ENCODE assay signal across 8 mouse cellular contexts in the genomic region with DNA sequence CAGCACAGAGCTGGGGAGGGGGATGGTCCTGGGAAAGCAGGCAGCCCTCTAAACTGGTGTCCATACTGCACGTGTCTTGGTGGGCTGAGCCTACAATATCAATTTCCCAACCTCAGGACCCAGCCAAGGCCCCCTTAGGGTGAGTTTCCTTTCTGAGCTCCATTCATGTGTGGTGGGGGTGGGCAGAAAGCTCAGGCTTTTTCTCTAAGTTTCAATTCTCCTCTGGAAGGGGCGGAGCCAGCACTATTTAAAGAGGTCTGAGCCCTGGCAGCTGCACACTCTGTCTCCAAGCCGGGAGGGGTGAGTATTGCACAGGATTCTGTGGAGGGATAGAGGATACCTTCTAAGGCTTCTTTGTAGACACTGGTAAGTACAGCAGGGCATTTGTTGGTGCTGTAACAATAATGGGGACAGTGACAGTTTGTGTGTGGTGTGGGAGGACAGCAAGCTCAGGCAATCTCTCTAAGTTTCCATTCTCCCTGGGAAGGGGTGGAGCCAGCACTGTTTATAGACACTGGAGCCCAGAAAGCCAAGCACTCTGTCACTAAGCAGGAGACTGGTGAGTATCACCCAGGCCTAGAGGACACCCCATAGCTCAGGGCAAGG. TPM values are rescaled to one million over a fixed set of nuclear protein-coding genes. Genes with fewer than 3 reads are reported as not detected.
DNase-seq lines count a peak whose midpoint lies in the region; ATAC-seq and TF ChIP-seq lines count a peak whose summit lies in the region.

No protein-coding gene starts in this region.

- H3K4me3 ChIP-seq in hindbrain, embryonic 12.5 days: no peak overlapping the region
- no peak overlapping the region for H3K4me3 ChIP-seq in lung, embryonic 14.5 days (ENCODE audit: low read depth, low read length)
- no peak overlapping the region for H3K4me3 ChIP-seq in neural tube, embryonic 14.5 days (ENCODE audit: low read depth, low read length)

- no peaks in the 10 kb centered on the region for H3K9me3 ChIP-seq in hindbrain, embryonic 12.5 days (replicated peaks)
- H3K9me3 ChIP-seq in lung, embryonic 14.5 days (ENCODE audit: low read depth, low read length): no peaks in the 10 kb centered on the region
- H3K9me3 ChIP-seq in neural tube, embryonic 14.5 days (ENCODE audit: control insufficient read depth, low read length): no peaks in the 10 kb centered on the region

- no peaks in the 10 kb centered on the region for H3K27me3 ChIP-seq in hindbrain, embryonic 12.5 days
- H3K27me3 ChIP-seq in lung, embryonic 14.5 days (ENCODE audit: insufficient read depth, low read length): no peaks in the 10 kb centered on the region
- no peaks in the 10 kb centered on the region for H3K27me3 ChIP-seq in neural tube, embryonic 14.5 days (ENCODE audit: control insufficient read depth, insufficient read depth, low read length)

- peak overlapping the region; percentile 72 for H3K27ac ChIP-seq in hindbrain, embryonic 12.5 days
- peak overlapping the region; percentile 13 for H3K27ac ChIP-seq in lung, embryonic 14.5 days (ENCODE audit: low read depth)
- no peak overlapping the region for H3K27ac ChIP-seq in neural tube, embryonic 14.5 days (ENCODE audit: low read depth, low read length)

- H3K9ac ChIP-seq in hindbrain, embryonic 12.5 days: no peak overlapping the region
- no peak overlapping the region for H3K9ac ChIP-seq in lung, embryonic 14.5 days
- no peak overlapping the region for H3K9ac ChIP-seq in neural tube, embryonic 14.5 days (replicated peaks; ENCODE audit: low read depth, low read length)

- TF ChIP-seq CTCF in lung, embryonic 14.5 days (IDR thresholded peaks at IDR 0.05; ENCODE audit: low read depth): no peak

- peak overlapping the region; percentile 31 for H3K4me2 ChIP-seq in hindbrain, embryonic 12.5 days (replicated peaks)
- H3K4me2 ChIP-seq in lung, embryonic 14.5 days: peak overlapping the region; percentile 45
- no peak overlapping the region for H3K4me2 ChIP-seq in neural tube, embryonic 14.5 days (ENCODE audit: low read depth, low read length)

- H3K36me3 ChIP-seq in hindbrain, embryonic 12.5 days: no peaks in the 10 kb centered on the region
- no peaks in the 10 kb centered on the region for H3K36me3 ChIP-seq in lung, embryonic 14.5 days (ENCODE audit: insufficient read depth)
- no peaks in the 10 kb centered on the region for H3K36me3 ChIP-seq in neural tube, embryonic 14.5 days (ENCODE audit: control insufficient read depth, insufficient read depth, low read length)

- WGBS in hindbrain, embryonic 12.5 days: 4% methylated on average over 3 of the region's 3 CpGs
- 4% methylated on average over 3 of the region's 3 CpGs for WGBS in lung, embryonic 14.5 days
- 6% methylated on average over 3 of the region's 3 CpGs for WGBS in neural tube, embryonic 14.5 days

- peak; percentile 88 for ATAC-seq in hindbrain, embryonic 12.5 days (ENCODE audit: low FRiP score)
- ATAC-seq in lung, embryonic 14.5 days (ENCODE audit: insufficient read depth): peak; percentile 91
- peak; percentile 80; the same call in 1 of the 2 replicates for ATAC-seq in neural tube, embryonic 14.5 days (ENCODE audit: low read depth)

- H3K4me1 ChIP-seq in hindbrain, embryonic 12.5 days: peaks cover 25% of the 10 kb centered on the region
- no peaks in the 10 kb centered on the region for H3K4me1 ChIP-seq in lung, embryonic 14.5 days (ENCODE audit: insufficient read depth)
- H3K4me1 ChIP-seq in neural tube, embryonic 14.5 days (ENCODE audit: control insufficient read depth, insufficient read depth, low read length): no peaks in the 10 kb centered on the region

- peak; percentile 19 to 41 for DNase-seq in CD8-positive naive resting alpha-beta T cell, adult 2 months (ENCODE audit: low read depth in 2 of 2, low spot score in 2 of 2)
- peak; percentile 6 for DNase-seq in brain, embryonic 18.5 days (ENCODE audit: low read depth, low spot score)
- peak; percentile 19 to 21 for DNase-seq in frontal cortex, postnatal 25 days (ENCODE audit: low spot score in 2 of 2)
- peak; percentile 66 for DNase-seq in layer of hippocampus, adult 9-11 months
- DNase-seq in lung, embryonic 14.5 days: peak; percentile 79
- DNase-seq in testis, postnatal 14 days (ENCODE audit: low spot score): peak; percentile 62

RNA-seq across cellular contexts. Expression of a gene that starts 21.3 kb away (rescaled TPM):
- not detected in 2 replicates for polyA plus RNA-seq in hindbrain, embryonic 12.5 days (2016; fragmentation: Nextera tagmentation; extraction: Ambion mirVana)
- not detected in 2 replicates for polyA plus RNA-seq in lung, embryonic 14.5 days (2014; fragmentation: Nextera tagmentation; extraction: Ambion mirVana)
- not detected in 2 replicates for polyA plus RNA-seq in neural tube, embryonic 14.5 days (2014; fragmentation: Nextera tagmentation; extraction: Ambion mirVana)

Comparison
In these comparisons a context has a peak if more than half of its experiments do, and no peak if none do; other contexts are left out.
1. DNase-seq: peak in every context shown above with its lines; median percentile 79 in lung, embryonic 14.5 days; 66 in layer of hippocampus, adult 9-11 months; 62 in testis, postnatal 14 days; 30 in CD8-positive naive resting alpha-beta T cell, adult 2 months; 20 in frontal cortex, postnatal 25 days; 6 in brain, embryonic 18.5 days.